Mouse (Mus musculus) bone marrow, adult 2 months (tissue): ENCODE measurements around the gene S1pr4.

ENCODE experiments used
- CTCF ChIP-seq: fragments of 200-500 bp; IDR thresholded peaks from 2 replicates; pipeline ENCODE4 v1.5.1; 2011; ENCODE audit warnings: low read length, control low read depth; ENCODE audit not compliant: control insufficient read depth, insufficient read depth
- POLR2A ChIP-seq: fragments of 200-500 bp; IDR thresholded peaks from 2 replicates; pipeline ENCODE4 v1.6.1; 2011; ENCODE audit warnings: low read depth, mild to moderate bottlenecking, control low read depth, low read length, borderline replicate concordance; ENCODE audit not compliant: control insufficient read depth

DNA sequence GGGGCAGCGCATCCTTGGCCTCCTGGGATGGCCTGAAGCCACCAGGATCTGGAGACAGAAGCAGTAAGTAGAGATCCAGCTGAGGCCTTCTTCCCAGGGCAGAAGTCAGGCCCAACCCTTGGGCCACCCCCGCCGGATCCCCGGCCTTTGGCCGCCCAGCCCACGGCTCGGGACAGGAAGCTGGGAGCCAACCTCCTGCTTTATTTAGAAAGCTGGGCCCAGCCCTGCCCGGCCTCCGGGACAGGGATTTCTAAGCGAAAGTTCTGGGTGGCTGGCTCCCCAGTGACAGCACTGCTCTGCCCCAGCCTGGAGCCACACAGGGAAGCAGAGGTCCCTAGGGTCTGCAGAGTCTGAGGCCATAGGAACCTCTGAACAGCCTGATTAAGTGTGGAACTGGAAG is 41.9 kb upstream of the S1pr4 start:
- no peak for TF ChIP-seq CTCF
- no peak for TF ChIP-seq POLR2A
